Mouse (Mus musculus) G1E (cell line): ENCODE measurements around the gene Krt88.

Experiments
- CTCF ChIP-seq: IDR thresholded peaks from 2 replicates; pipeline ENCODE4 v1.5.1; 2012; ENCODE audit warnings: low read depth, low read length, inconsistent platforms, mixed read lengths
- GATA1 ChIP-seq: IDR thresholded peaks from 2 replicates; pipeline ENCODE4 v1.6.1; 2012; ENCODE audit warnings: borderline replicate concordance, low read length, inconsistent platforms, mixed read lengths
- POLR2AphosphoS5 ChIP-seq: IDR thresholded peaks from 2 replicates; pipeline ENCODE4 v1.6.1; 2012; ENCODE audit warnings: low read depth, low read length, inconsistent platforms; ENCODE audit not compliant: insufficient replicate concordance

DNA sequence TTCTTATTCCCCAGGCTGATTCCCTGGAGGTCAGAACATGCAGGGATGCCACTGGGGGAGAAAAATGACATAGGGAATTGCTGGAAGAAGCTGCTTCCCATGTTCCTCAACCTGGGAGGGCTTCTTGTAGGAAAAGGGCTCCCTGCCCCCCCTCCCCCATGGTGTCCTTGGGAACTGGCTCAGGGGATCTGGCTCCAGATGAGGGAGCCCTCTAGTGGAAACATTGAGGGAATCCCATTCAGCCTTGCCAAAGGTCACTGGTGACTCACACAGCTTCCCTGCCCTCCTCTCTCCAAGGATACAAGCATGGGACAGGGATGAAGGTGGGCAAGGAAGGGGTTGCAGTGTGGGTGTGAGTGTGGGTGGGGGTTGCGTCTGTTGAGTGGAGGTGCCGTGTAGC is 49.6 kb downstream of the Krt88 start:
- no peak for TF ChIP-seq CTCF
- no peak for TF ChIP-seq POLR2AphosphoS5
- TF ChIP-seq GATA1 = no peak
